Mouse (Mus musculus) ovary, postnatal 36 days (tissue): Measurements from ENCODE around the gene Prmt6.

ENCODE experiments used
- DNase-seq: peaks from one replicate; pipeline ENCODE4 v3.0.0; 2022; ENCODE audit warnings: low spot score, mixed read lengths

The Prmt6 gene

DNA sequence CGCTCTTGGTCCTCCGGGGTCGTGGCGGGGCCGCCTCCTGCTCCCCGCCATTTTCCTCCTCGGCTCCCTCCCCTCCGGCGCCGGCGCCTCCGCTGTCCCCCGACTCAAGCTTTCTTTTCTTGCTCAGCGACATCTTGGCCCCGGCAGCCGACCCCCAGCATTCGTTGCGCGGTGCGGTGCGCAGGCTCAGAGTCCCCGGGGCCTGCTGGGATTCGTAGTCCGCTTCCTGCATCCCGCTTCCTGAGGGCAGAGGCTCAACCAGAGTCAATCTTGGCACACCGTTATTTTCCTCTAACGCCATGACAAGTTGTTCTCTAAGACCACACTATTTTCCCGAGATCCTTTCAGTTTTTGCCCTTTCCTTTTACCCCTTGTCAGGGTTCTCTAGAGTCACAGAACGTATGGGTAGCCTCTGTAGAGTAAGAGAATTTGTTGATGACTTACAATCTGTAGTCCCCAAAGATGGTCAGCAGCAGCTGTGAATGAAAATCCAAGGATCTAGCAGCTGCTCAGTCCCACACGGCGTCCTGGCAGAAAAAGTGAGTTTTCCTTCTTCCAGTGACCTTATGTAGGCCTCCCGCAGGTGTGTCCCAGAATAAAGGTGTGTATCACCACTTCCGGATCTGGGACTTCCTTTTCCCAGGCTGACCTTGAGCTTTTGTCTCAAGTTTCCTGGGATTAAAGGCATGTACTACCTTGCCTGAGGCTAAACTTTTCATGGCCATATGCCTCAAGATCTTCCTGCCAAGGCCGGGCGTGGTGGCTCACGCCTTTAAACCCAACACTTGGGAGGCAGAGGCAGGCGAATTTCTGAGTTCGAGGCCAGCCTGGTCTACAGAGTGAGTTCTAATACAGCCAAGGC lies at the start of gene Prmt6:
TSS of gene Prmt6 (minus strand) at position 160 of the 862 bp plus-strand sequence.
- peak; percentile 89 for DNase-seq

DNA sequence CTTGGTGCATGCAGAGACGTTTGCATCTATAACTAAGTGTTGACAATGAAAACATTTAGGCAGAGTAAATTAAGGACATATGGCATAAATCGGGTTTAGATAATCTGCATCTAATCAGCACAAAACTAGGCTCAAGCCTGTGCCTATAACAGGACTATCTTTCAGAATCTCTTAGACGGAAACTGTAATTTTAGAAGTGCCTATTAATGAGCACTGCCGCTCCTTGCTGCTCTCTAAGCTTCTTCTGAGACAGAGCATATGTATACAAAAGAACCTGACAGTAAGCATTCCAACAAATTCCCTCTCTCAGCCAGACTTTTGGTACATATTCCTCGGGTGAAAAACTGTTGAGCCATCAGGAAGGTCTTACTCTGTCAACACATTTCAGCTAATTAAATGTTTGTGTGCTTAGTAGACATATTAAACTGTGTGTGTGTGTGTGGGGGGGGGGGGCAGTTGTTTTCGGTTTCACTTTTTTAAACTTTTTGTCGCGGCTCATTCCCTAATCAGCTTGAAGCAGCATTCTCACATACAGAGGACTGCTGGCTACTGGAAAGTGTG lies 39.8 kb upstream of the Prmt6 start:
- no peak for DNase-seq

DNA sequence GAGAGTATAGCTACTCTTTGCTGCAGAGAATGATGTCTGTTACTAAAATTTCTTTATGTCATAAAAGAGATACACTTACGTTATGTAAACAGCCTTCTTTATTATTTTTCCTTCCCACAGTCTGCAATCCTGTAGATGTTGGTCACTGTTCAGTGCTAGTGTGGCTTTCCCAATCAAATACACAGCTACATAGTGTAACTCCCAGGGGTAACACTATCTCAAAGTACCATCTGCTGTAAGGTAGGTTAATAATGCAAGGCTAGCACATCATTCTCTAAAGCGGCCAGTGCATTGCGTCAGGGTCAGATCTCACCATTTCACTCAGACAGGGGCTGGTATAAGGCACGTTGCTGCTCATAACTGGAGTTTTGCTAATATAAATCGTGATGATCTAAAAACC lies 31.9 kb upstream of the Prmt6 start:
- no peak for DNase-seq

DNA sequence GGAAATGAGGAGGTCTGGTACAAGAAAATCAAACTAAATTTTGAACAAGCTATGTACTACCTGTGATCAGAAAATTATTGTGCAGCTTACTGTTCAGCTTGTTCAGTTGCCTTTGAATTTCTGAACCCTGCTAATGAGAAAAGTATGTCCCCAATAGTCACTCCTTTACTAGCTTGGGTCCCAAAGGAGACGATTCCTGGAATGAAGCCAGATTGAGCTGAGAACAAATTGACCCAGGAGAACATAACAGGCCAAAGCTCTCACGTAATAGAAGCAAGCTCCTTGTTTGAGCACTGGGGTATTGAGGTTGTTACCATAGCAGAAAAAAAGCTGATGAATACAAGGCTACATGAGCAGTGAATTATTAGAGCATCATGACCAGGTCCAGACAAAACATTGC lies 17.0 kb upstream of the Prmt6 start:
- no peak for DNase-seq

DNA sequence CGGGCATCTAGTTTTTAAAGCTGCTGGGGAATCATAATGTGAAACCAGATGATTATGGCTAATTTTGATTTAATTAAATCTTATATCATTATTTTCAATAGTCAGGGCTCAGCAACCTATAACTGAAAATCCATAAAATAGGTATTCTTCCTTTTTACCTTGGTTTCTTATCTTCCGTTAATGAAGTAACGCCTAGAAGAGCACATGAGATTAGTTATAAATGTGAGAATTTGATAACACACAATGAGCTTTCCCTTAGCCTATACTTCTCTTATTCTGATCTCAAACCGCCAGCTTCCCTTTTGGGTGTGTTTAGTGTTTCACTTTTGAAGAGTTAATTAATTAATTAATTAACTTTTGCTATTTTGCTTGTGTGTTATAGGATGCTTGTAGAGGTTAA lies 2.3 kb upstream of the Prmt6 start:
- DNase-seq: no peak

DNA sequence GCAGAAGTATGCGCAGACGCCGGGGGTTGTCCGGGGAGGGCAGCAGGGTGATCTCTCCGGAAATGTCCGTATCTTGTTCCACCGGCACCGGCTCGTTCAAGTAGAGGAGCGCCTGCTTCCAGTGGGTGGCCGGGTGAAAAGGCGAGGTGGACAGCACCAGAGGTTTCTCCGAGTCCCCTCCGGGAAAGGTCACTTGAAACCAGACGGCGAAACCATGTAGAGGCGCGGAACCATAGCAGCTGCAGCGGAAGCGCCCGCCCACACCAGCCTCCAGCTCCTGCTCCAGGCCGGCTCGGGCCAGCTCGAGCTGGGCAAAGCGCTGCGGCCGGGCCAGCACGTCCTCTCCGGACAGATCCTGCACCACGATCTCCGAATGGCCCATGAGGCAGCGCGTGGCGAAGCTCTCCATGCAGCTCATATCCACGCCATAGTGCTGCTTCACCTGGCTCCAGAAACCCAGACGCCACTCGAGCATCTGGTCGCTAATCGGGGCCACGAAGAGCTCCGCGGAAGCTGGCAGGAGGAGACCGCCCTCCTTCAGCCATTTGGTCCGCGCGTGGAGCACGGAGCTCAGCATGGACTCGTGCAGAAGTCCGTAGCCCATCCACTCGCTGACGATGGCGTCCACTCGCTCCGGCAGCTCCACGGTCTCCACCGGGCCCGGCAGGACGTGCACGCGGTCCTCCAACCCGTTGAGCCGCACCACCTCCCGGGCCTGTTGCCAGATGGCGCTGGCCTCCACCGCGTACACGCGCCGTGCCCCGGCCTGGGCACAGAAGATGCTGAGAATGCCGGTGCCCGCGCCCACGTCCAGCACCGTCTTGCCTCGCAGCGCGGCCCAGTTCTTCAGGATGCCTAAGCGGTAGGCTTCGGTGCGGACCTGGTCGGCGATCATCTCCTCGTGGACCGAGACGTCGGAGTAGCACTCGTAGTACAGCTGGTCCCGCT lies 633 bp downstream of the Prmt6 start:
- peak; percentile 73 for DNase-seq

DNA sequence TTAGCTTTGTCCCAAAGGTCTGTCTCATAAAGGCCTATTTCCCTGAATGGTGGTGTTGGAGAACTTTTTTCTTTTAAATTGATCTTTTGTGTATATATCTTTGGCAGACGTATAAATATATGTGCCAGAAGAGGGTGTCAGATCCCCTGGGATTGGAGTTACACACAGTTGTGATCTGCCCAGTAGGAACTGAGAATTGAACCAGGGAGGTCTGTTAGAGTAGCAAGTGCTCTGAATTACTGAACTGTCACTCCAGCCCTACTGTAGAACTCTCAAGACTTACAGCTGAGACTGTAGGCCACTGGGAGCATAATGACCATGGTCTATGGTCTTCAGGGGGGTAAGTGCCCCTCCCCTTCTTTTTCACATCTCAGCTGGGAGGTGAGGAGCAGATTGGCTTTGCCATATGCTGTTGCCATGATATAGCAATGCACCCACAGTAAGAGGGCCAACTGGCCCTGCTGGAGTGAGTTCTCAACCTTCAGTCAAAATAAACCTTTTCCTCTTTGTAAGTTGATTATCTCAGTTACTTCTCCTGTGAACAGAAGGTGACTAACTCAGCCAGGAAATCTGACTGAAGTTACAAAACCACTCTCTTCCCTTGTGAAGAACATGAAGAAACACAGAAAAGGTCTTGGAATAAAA lies 13.9 kb downstream of the Prmt6 start:
- DNase-seq: no peak
